8 mouse cellular contexts compared by ENCODE assay signal in genomic region chr17:24488662-24489264, GRCm38 (mm10). TPM values are rescaled to one million over a fixed set of nuclear protein-coding genes. Genes with fewer than 3 reads are reported as not detected.
A peak's percentile ranks its signal among the peaks of the same experiment; 100 is the strongest.
DNase-seq lines count a peak whose midpoint lies in the region; ATAC-seq and TF ChIP-seq lines count a peak whose summit lies in the region.

No protein-coding gene starts in this region.

- TF ChIP-seq POLR2A in myocyte (IDR thresholded peaks at IDR 0.05; ENCODE audit: insufficient read length, low read depth), result no peak

- H3K4me3 ChIP-seq in heart, embryonic 13.5 days, result peak overlapping the region; percentile 75
- H3K4me3 ChIP-seq in myocyte, result no peak overlapping the region

- WGBS in heart, embryonic 13.5 days, result under 1% methylated on average over 47 of the region's 81 CpGs

- H3ac ChIP-seq in myocyte (ENCODE audit: control insufficient read depth, insufficient read length), result no peak overlapping the region

- no peaks in the 10 kb centered on the region for H3K79me2 ChIP-seq in myocyte (ENCODE audit: control insufficient read depth, insufficient read depth)

- H3K9ac ChIP-seq in heart, embryonic 13.5 days, result peak overlapping the region; percentile 86

- ATAC-seq in heart, embryonic 13.5 days (ENCODE audit: extremely low read depth, insufficient number of reproducible peaks, low FRiP score, low TSS enrichment), result no peak

- DNase-seq in adrenal gland, postnatal 14 days, result peak; percentile 59
- DNase-seq in adrenal gland, postnatal 10 days, result no peak
- DNase-seq in urinary bladder, postnatal 25 days (ENCODE audit: low spot score), result peak; percentile 34
- no peak for DNase-seq in urinary bladder, adult 2 months (ENCODE audit: low spot score)
- DNase-seq in left cerebral cortex, postnatal 4 days, result peak; percentile 50
- no peak for DNase-seq in frontal cortex, postnatal 25 days (ENCODE audit: low spot score in 2 of 2)

- H3K36me3 ChIP-seq in heart, embryonic 13.5 days, result no peaks in the 10 kb centered on the region
- H3K36me3 ChIP-seq in myocyte (ENCODE audit: control insufficient read depth, insufficient read depth), result no peaks in the 10 kb centered on the region

- peaks cover 64% of the 10 kb centered on the region for H3K27me3 ChIP-seq in heart, embryonic 13.5 days (replicated peaks)
- H3K27me3 ChIP-seq in myocyte (ENCODE audit: control insufficient read depth, insufficient read depth, insufficient read length), result peaks cover 28% of the 10 kb centered on the region

- H3K4me1 ChIP-seq in heart, embryonic 13.5 days, result peaks cover 19% of the 10 kb centered on the region

- peak overlapping the region; percentile 99 for H3K4me2 ChIP-seq in heart, embryonic 13.5 days
- peak overlapping the region; percentile 55 for H3K4me2 ChIP-seq in myocyte (ENCODE audit: low read depth)

- no peaks in the 10 kb centered on the region for H3K9me3 ChIP-seq in heart, embryonic 13.5 days

- intact Hi-C loops in left cerebral cortex, postnatal 4 days (cut with DNase I), result no loop called here

- H3K27ac ChIP-seq in heart, embryonic 13.5 days (replicated peaks), result no peak overlapping the region

TF ChIP-seq in myocyte, 11 proteins besides CTCF, POLR2A, EP300 and RAD21:
- no peak for TF ChIP-seq MYOG (IDR thresholded peaks at IDR 0.05; ENCODE audit: control insufficient read depth in 1 of 3, insufficient read depth in 1 of 3, insufficient read length in 2 of 3, low read depth in 2 of 3)
- TF ChIP-seq USF1 (IDR thresholded peaks at IDR 0.05; ENCODE audit: low read depth), result no peak

RNA-seq across cellular contexts. Expression of gene Caskin1, which starts 0.4 kb away (rescaled TPM):
- total RNA-seq in adrenal gland, postnatal 14 days (2021), result 14.8 and 16.1 TPM in 2 replicates
- 10 to 100 TPM; 11.1 to 26.5 TPM for total RNA-seq in adrenal gland, postnatal 10 days (2021)
- 0.76 and 1.1 TPM in 2 replicates for polyA plus RNA-seq in urinary bladder, adult 2 months (2012; rRNA removed)
- 0.55 and 0.76 TPM in 2 replicates for polyA plus RNA-seq in heart, embryonic 13.5 days (2015; fragmentation: Nextera tagmentation; extraction: Ambion mirVana)
- total RNA-seq in left cerebral cortex, postnatal 4 days (2021), result 100 to 1,000 TPM; 158 to 180 TPM
- 0.16 TPM for polyA plus RNA-seq in myocyte (2012; fragmentation: generic; extraction: Trizol)

RNA-seq across cellular contexts. Expression of gene Mlst8, which starts 9.9 kb away (rescaled TPM):
- 19.5 and 23.3 TPM in 2 replicates for total RNA-seq in adrenal gland, postnatal 14 days (2021)
- 10 to 100 TPM; 20.3 to 23.9 TPM for total RNA-seq in adrenal gland, postnatal 10 days (2021)
- 20.9 and 21.7 TPM in 2 replicates for polyA plus RNA-seq in urinary bladder, adult 2 months (2012; rRNA removed)
- polyA plus RNA-seq in heart, embryonic 13.5 days (2015; fragmentation: Nextera tagmentation; extraction: Ambion mirVana), result 18.1 TPM in 2 replicates
- total RNA-seq in left cerebral cortex, postnatal 4 days (2021), result 10 to 100 TPM; 33.4 to 39.1 TPM
- polyA plus RNA-seq in myocyte (2012; fragmentation: generic; extraction: Trizol), result 16.5 TPM

RNA-seq across cellular contexts. Expression of gene Bricd5, which starts 15.1 kb away (rescaled TPM):
- total RNA-seq in adrenal gland, postnatal 14 days (2021), result 0.75 TPM in 1 of 2 replicates, not detected in the other
- total RNA-seq in adrenal gland, postnatal 10 days (2021), result under 1 TPM; 0.36 to 0.51 TPM
- polyA plus RNA-seq in urinary bladder, adult 2 months (2012; rRNA removed), result 0.10 and 0.19 TPM in 2 replicates
- 0.27 TPM in 1 of 2 replicates, not detected in the other for polyA plus RNA-seq in heart, embryonic 13.5 days (2015; fragmentation: Nextera tagmentation; extraction: Ambion mirVana)
- total RNA-seq in left cerebral cortex, postnatal 4 days (2021), result under 1 TPM; 0.54 to 0.92 TPM
- 0.53 TPM for polyA plus RNA-seq in myocyte (2012; fragmentation: generic; extraction: Trizol)

RNA-seq across cellular contexts. Expression of gene Pgp, which starts 18.6 kb away (rescaled TPM):
- 55.8 and 59.0 TPM in 2 replicates for total RNA-seq in adrenal gland, postnatal 14 days (2021)
- total RNA-seq in adrenal gland, postnatal 10 days (2021), result 10 to 100 TPM; 44.0 to 49.2 TPM
- 31.8 and 33.5 TPM in 2 replicates for polyA plus RNA-seq in urinary bladder, adult 2 months (2012; rRNA removed)
- 61.3 and 66.8 TPM in 2 replicates for polyA plus RNA-seq in heart, embryonic 13.5 days (2015; fragmentation: Nextera tagmentation; extraction: Ambion mirVana)
- total RNA-seq in left cerebral cortex, postnatal 4 days (2021), result 10 to 100 TPM; 45.3 to 45.9 TPM
- 53.7 TPM for polyA plus RNA-seq in myocyte (2012; fragmentation: generic; extraction: Trizol)

RNA-seq across cellular contexts. Expression of gene E4f1, which starts 18.6 kb away (rescaled TPM):
- 16.2 and 19.4 TPM in 2 replicates for total RNA-seq in adrenal gland, postnatal 14 days (2021)
- 10 to 100 TPM; 19.0 to 25.2 TPM for total RNA-seq in adrenal gland, postnatal 10 days (2021)
- 55.8 and 61.5 TPM in 2 replicates for polyA plus RNA-seq in urinary bladder, adult 2 months (2012; rRNA removed)
- 24.5 and 25.9 TPM in 2 replicates for polyA plus RNA-seq in heart, embryonic 13.5 days (2015; fragmentation: Nextera tagmentation; extraction: Ambion mirVana)
- total RNA-seq in left cerebral cortex, postnatal 4 days (2021), result 10 to 100 TPM; 39.0 to 41.7 TPM
- polyA plus RNA-seq in myocyte (2012; fragmentation: generic; extraction: Trizol), result 18.7 TPM

Comparison
In these comparisons a context has a peak if more than half of its experiments do, and no peak if none do; other contexts are left out.
1. DNase-seq: peak in adrenal gland, postnatal 14 days (single experiment), urinary bladder, postnatal 25 days (single experiment) and left cerebral cortex, postnatal 4 days (single experiment); none in adrenal gland, postnatal 10 days (single experiment), urinary bladder, adult 2 months (single experiment) and frontal cortex, postnatal 25 days (0 of 2).